Mouse (Mus musculus): Measurements from ENCODE around the gene Lin7c. TPM values are rescaled to one million over a fixed set of nuclear protein-coding genes. Genes with fewer than 3 reads are reported as not detected.

Gene Lin7c
- polyA plus RNA-seq, 1 experiment from 2014 or later, result 61.9 TPM

DNA sequence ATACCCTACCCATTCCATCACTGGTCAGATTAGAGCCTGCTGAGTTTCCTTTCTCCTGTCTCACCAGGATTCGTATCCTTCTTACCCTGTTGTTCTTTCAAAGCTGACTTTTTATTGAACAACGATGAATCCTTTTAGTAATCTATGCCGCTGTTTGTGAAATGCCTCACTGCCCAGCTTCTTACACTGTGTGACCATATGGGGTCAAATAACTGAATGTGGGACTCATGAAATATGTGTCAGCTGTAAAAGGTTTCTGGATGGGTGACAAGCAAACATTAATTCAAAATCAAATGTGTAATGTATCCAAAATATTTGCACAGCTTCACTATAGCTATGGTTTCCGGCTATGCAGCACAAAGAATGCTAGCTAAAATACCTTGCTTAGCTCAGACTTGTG, 54.9 kb downstream of the Lin7c start:
- Histone ChIP-seq H3K27me3 (replicated peaks; ENCODE audit: control insufficient read depth, insufficient read depth, low read length) (no peaks in the 10 kb centered on the region), H3K27ac (ENCODE audit: low read length) (no peak overlapping the region), H3K36me3 (ENCODE audit: control insufficient read depth, insufficient read depth, low read length) (no peaks in the 10 kb centered on the region), H3K4me2 (ENCODE audit: low read depth, low read length) (no peak overlapping the region), H3K4me1 (ENCODE audit: control insufficient read depth, insufficient read depth, low read length) (peaks cover 18% of the 10 kb centered on the region), H3K4me3 (ENCODE audit: low read length) (no peak overlapping the region), H3K9me3 (ENCODE audit: control insufficient read depth, low read length) (no peaks in the 10 kb centered on the region), H3K9ac (ENCODE audit: low read depth, low read length) (no peak overlapping the region)
- no peak for ATAC-seq
- WGBS, result 84% methylated on average over 4 of the region's 4 CpGs

DNA sequence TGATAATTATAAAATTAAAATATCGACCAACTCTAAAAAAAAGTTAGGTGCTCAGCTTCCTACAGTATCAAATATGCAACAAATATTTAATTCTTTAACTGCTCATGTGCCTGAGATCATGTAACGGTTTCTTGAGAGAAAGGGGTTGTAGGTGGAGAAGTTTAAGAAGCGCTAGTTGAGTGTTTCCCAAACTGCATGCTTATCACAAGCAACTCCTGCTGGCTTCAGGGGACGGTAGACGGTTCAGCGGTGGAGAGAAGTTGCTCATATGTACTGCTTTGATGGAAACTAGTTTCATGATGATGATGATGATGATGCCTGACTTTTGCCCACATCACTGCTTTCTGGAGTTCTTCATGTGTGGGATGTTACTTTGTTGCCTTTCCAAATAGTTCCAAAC, 55.8 kb downstream of the Lin7c start:
- Histone ChIP-seq H3K36me3 (ENCODE audit: control insufficient read depth, insufficient read depth, low read length) (no peaks in the 10 kb centered on the region), H3K27ac (ENCODE audit: low read length) (no peak overlapping the region), H3K27me3 (replicated peaks; ENCODE audit: control insufficient read depth, insufficient read depth, low read length) (no peaks in the 10 kb centered on the region), H3K9me3 (ENCODE audit: control insufficient read depth, low read length) (no peaks in the 10 kb centered on the region), H3K4me3 (ENCODE audit: low read length) (no peak overlapping the region), H3K9ac (ENCODE audit: low read depth, low read length) (no peak overlapping the region), H3K4me1 (ENCODE audit: control insufficient read depth, insufficient read depth, low read length) (peaks cover 24% of the 10 kb centered on the region), H3K4me2 (ENCODE audit: low read depth, low read length) (no peak overlapping the region)
- 89% methylated on average over 6 of the region's 6 CpGs for WGBS
- ATAC-seq, result no peak

DNA sequence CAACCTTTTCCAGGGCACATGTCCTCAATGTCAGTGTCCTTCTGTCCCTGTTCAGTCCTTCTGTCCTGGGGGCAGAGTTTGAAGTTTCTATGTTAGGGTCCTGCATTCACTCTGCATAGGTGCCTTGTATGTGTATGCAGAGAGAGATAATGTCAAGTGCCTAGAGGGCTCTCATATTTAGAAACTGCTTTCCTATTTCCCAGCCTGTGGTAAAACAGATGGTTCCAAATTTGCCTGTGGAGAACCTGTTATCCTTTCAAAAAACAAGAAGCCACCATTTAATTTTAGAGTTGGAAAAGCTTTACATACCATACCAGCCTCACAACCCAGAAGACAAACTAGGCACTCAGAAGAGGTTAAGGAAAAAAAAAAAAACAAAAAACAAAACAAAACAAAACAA, 58.9 kb downstream of the Lin7c start:
- Histone ChIP-seq H3K9me3 (ENCODE audit: control insufficient read depth, low read length) (no peaks in the 10 kb centered on the region), H3K4me2 (ENCODE audit: low read depth, low read length) (no peak overlapping the region), H3K27me3 (replicated peaks; ENCODE audit: control insufficient read depth, insufficient read depth, low read length) (no peaks in the 10 kb centered on the region), H3K27ac (ENCODE audit: low read length) (no peak overlapping the region), H3K36me3 (ENCODE audit: control insufficient read depth, insufficient read depth, low read length) (no peaks in the 10 kb centered on the region), H3K4me1 (ENCODE audit: control insufficient read depth, insufficient read depth, low read length) (peaks cover 35% of the 10 kb centered on the region), H3K4me3 (ENCODE audit: low read length) (no peak overlapping the region), H3K9ac (ENCODE audit: low read depth, low read length) (no peak overlapping the region)
- ATAC-seq, result no peak

DNA sequence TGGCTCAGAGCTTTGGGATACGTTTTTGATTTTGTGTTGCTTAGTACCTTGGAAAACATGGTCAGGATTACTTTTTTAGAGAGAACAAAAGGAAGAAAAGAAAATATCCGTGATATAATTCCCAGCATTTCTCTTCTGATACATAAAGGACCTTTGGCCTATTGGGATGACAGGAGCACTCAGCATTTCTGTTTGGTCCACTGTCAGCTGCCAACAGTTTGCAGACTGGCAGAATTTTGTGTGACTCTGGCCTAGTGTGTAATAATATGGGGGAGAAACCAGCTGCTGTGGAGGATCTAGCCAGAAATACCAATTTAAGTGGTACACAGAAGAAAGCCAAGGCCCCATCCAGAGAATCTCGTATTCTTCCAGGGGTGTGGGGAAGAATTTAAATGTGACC, 59.7 kb downstream of the Lin7c start:
- no peak overlapping the region for H3K4me2 ChIP-seq (ENCODE audit: low read depth, low read length)
- 61% methylated on average over 3 of the region's 3 CpGs for WGBS
- no peak overlapping the region for H3K9ac ChIP-seq (ENCODE audit: low read depth, low read length)
- no peaks in the 10 kb centered on the region for H3K9me3 ChIP-seq (ENCODE audit: control insufficient read depth, low read length)
- H3K27me3 ChIP-seq (replicated peaks; ENCODE audit: control insufficient read depth, insufficient read depth, low read length), result no peaks in the 10 kb centered on the region
- H3K4me1 ChIP-seq (ENCODE audit: control insufficient read depth, insufficient read depth, low read length), result peaks cover 38% of the 10 kb centered on the region
- H3K4me3 ChIP-seq (ENCODE audit: low read length), result no peak overlapping the region
- H3K27ac ChIP-seq (ENCODE audit: low read length), result no peak overlapping the region
- no peaks in the 10 kb centered on the region for H3K36me3 ChIP-seq (ENCODE audit: control insufficient read depth, insufficient read depth, low read length)
- no peak for ATAC-seq

Other genes with a start within 250 kb of the Lin7c start
- gene Bdnf, start 216.2 kb upstream of the Lin7c start, polyA plus RNA-seq (2015; fragmentation: Nextera tagmentation; extraction: Ambion mirVana), result 2.1 and 2.2 TPM in 2 replicates
- gene Lgr4, start 26.8 kb downstream of the Lin7c start, polyA plus RNA-seq (2015; fragmentation: Nextera tagmentation; extraction: Ambion mirVana), result 18.9 and 19.0 TPM in 2 replicates
- 34.5 and 40.0 TPM in 2 replicates for gene Ccdc34, start 127.0 kb downstream of the Lin7c start, polyA plus RNA-seq (2015; fragmentation: Nextera tagmentation; extraction: Ambion mirVana)